Mouse (Mus musculus): ENCODE results near the gene Fam57a. TPM values are rescaled to one million over a fixed set of nuclear protein-coding genes. Genes with fewer than 3 reads are reported as not detected.

Gene Fam57a
- polyA plus RNA-seq, 1 experiment from 2014 or later, result 5.5 TPM

DNA sequence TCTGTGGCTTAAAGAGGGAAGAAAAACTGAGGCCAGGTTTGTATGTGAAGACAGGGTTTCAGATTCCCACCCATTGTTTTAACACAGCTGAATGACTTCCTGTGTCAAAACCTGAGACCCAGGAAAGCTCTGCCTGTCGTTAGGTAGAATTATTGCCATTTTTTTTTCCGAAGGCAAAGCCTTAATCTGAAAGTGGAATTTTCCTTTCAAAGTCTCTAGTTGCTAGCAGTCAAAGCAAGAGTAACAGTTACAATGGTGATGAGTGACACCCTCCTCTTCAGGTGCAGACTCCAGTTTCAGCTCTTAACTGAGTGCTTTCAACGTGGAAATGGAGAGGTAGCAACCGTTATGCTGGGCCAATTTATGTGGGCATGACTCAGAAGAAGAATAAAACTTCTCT is 28.5 kb upstream of the Fam57a start:
- H3K27me3 ChIP-seq (ENCODE audit: control insufficient read depth, insufficient read depth, low read depth, low read length), result no peaks in the 10 kb centered on the region
- H3K4me2 ChIP-seq (ENCODE audit: low read depth, low read length), result no peak overlapping the region
- H3K9ac ChIP-seq (ENCODE audit: low read depth, low read length), result no peak overlapping the region
- WGBS (ENCODE audit: insufficient replicate concordance), result 49% methylated on average over 4 of the region's 4 CpGs
- H3K4me3 ChIP-seq (ENCODE audit: low read depth, low read length), result no peak overlapping the region
- no peaks in the 10 kb centered on the region for H3K36me3 ChIP-seq (ENCODE audit: control insufficient read depth, insufficient read depth)
- no peaks in the 10 kb centered on the region for H3K4me1 ChIP-seq (ENCODE audit: control insufficient read depth, low read depth, low read length)
- H3K9me3 ChIP-seq (replicated peaks; ENCODE audit: control insufficient read depth, low read length), result no peaks in the 10 kb centered on the region
- ATAC-seq (ENCODE audit: low read depth), result no peak
- H3K27ac ChIP-seq (ENCODE audit: low read length), result no peak overlapping the region

DNA sequence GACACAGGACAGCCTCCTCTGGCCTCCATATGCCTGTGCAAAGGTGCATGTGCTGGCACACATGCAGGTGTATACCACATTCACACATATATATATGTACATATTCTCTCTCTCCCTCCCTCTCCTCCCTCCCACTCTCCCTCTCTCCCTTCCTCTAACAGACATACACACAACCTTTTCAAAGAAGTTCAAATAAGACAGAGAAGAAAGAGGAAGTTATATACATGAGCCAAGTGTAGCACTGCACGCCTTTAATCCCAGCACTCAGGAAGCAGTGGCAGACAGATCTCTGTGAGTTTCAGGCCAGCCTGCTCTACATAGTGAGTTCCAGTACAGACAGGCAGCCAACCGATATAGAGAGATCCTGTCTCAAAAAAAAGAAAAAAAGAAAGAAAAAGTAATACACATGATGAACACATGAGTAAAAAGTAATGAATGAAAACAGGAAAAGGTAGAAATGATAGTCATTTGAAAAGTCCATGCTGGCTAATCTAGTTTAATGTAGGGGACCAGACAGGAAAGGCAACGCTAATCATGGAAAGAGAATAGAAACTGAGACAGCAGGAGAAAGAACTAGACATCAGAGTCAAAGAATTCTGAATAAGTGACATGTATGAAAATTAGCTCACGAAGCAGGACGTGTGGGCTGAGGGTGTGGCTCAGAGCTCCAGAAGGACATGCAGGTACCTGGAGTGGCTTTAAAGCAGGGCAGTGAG is 26.1 kb upstream of the Fam57a start:
- H3K27me3 ChIP-seq (ENCODE audit: control insufficient read depth, insufficient read depth, low read depth, low read length), result no peaks in the 10 kb centered on the region
- no peaks in the 10 kb centered on the region for H3K9me3 ChIP-seq (replicated peaks; ENCODE audit: control insufficient read depth, low read length)
- no peak overlapping the region for H3K27ac ChIP-seq (ENCODE audit: low read length)
- no peaks in the 10 kb centered on the region for H3K36me3 ChIP-seq (ENCODE audit: control insufficient read depth, insufficient read depth)
- H3K4me2 ChIP-seq (ENCODE audit: low read depth, low read length), result no peak overlapping the region
- WGBS (ENCODE audit: insufficient replicate concordance), result 53% methylated on average over 5 of the region's 5 CpGs
- H3K4me3 ChIP-seq (ENCODE audit: low read depth, low read length), result no peak overlapping the region
- no peaks in the 10 kb centered on the region for H3K4me1 ChIP-seq (ENCODE audit: control insufficient read depth, low read depth, low read length)
- ATAC-seq (ENCODE audit: low read depth), result no peak
- no peak overlapping the region for H3K9ac ChIP-seq (ENCODE audit: low read depth, low read length)

DNA sequence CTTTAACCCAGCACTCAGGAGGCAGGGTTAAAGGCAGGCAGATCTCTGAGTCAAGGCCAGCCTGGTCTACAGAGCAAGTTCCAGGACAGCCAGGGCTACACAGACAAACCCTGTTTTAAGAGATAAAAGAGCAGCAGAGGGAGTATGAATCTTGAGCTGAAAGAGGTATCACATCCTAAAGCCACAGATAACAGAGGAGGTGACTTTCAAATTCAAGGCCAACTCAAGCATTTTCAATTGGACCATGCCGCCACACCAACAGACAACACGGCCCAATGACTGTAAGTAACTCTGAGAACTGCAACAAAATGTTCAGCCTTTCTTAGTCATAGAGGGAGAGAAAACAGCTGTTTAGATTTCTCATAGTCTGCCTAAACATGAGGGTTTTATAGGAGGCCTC is 25.3 kb upstream of the Fam57a start:
- no peaks in the 10 kb centered on the region for H3K9me3 ChIP-seq (replicated peaks; ENCODE audit: control insufficient read depth, low read length)
- no peak overlapping the region for H3K4me2 ChIP-seq (ENCODE audit: low read depth, low read length)
- no peak overlapping the region for H3K27ac ChIP-seq (ENCODE audit: low read length)
- no peaks in the 10 kb centered on the region for H3K36me3 ChIP-seq (ENCODE audit: control insufficient read depth, insufficient read depth)
- H3K4me3 ChIP-seq (ENCODE audit: low read depth, low read length), result no peak overlapping the region
- ATAC-seq (ENCODE audit: low read depth), result no peak
- WGBS (ENCODE audit: insufficient replicate concordance), result 74% methylated on average over 2 of the region's 2 CpGs
- H3K27me3 ChIP-seq (ENCODE audit: control insufficient read depth, insufficient read depth, low read depth, low read length), result no peaks in the 10 kb centered on the region
- H3K9ac ChIP-seq (ENCODE audit: low read depth, low read length), result no peak overlapping the region
- no peaks in the 10 kb centered on the region for H3K4me1 ChIP-seq (ENCODE audit: control insufficient read depth, low read depth, low read length)

DNA sequence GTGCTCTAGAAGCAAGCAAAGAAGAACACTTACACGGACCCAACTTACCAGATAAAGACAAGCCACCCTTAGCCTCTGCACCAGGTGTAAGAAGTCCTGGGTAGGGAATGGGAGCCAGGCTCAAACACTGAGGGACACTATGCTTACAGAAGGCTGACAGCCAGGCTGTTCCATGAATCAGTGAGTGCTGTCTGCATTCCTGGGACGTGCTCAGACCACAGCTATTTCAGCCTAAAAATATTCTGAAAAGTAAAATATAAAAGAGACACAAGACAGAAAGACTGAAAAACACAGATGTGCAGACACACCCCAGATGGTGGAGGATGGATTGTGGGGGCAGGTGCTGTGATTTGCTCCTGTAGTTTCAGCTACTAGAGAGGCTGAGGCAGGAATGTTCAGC is 24.6 kb upstream of the Fam57a start:
- ATAC-seq (ENCODE audit: low read depth), result no peak
- 63% methylated on average over 2 of the region's 2 CpGs for WGBS (ENCODE audit: insufficient replicate concordance)

DNA sequence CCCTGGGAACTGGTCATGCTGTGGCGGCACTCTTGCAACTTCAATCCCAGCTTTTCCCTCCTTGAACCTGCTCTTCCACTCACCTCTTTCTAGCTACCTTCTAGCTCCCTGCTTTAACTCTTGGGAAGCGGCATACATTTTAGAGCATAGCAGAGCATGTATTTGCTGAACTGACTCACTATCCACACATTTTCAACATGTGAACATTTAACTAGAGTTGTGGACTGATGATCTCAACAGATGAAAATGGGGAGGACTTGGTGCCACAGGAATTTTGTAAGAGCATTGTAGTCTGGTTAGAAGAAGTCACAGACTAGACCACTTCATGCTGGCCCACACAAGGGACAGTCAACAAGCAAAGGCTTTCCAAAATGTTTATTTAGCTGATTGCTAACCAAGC is 21.1 kb upstream of the Fam57a start:
- Histone ChIP-seq H3K4me1 (ENCODE audit: control insufficient read depth, low read depth, low read length) (no peaks in the 10 kb centered on the region), H3K27ac (ENCODE audit: low read length) (no peak overlapping the region), H3K27me3 (ENCODE audit: control insufficient read depth, insufficient read depth, low read depth, low read length) (no peaks in the 10 kb centered on the region), H3K9me3 (replicated peaks; ENCODE audit: control insufficient read depth, low read length) (no peaks in the 10 kb centered on the region), H3K4me2 (ENCODE audit: low read depth, low read length) (no peak overlapping the region), H3K4me3 (ENCODE audit: low read depth, low read length) (no peak overlapping the region), H3K36me3 (ENCODE audit: control insufficient read depth, insufficient read depth) (no peaks in the 10 kb centered on the region; the same call in 1 of the 2 replicates), H3K9ac (ENCODE audit: low read depth, low read length) (no peak overlapping the region)
- ATAC-seq (ENCODE audit: low read depth), result no peak
- 75% methylated on average over 2 of the region's 2 CpGs for WGBS (ENCODE audit: insufficient replicate concordance)

More for the DNA sequence above, 24.6 kb upstream of the Fam57a start:
- H3K4me2 ChIP-seq (ENCODE audit: low read depth, low read length), result no peak overlapping the region
- no peak overlapping the region for H3K4me3 ChIP-seq (ENCODE audit: low read depth, low read length)
- no peaks in the 10 kb centered on the region for H3K36me3 ChIP-seq (ENCODE audit: control insufficient read depth, insufficient read depth)
- no peaks in the 10 kb centered on the region for H3K9me3 ChIP-seq (replicated peaks; ENCODE audit: control insufficient read depth, low read length)
- H3K4me1 ChIP-seq (ENCODE audit: control insufficient read depth, low read depth, low read length), result no peaks in the 10 kb centered on the region
- no peaks in the 10 kb centered on the region for H3K27me3 ChIP-seq (ENCODE audit: control insufficient read depth, insufficient read depth, low read depth, low read length)
- no peak overlapping the region for H3K27ac ChIP-seq (ENCODE audit: low read length)
- no peak overlapping the region for H3K9ac ChIP-seq (ENCODE audit: low read depth, low read length)

DNA sequence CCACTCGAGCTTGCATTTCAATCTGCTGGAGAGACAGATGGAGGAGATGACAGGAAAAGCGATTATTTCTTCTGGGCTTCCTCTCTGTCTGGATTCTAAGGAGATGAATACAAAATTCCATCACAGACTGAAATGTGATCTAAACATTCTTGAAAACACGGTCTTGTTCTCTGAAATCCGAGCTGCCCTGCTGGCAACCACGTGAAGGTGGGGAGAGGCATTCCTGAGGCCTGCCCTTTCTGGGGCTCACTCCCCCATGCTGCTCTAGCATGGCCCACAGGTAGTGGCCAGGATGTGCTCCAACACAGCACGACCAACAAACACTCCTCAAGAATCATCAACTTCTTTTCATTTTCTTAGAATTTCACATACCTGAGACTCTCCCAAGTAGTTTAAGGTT is 19.2 kb upstream of the Fam57a start:
- Histone ChIP-seq H3K4me3 (ENCODE audit: low read depth, low read length) (no peak overlapping the region), H3K36me3 (ENCODE audit: control insufficient read depth, insufficient read depth) (no peaks in the 10 kb centered on the region; the same call in none of the 2 replicates), H3K9me3 (replicated peaks; ENCODE audit: control insufficient read depth, low read length) (no peaks in the 10 kb centered on the region), H3K27ac (ENCODE audit: low read length) (no peak overlapping the region), H3K4me2 (ENCODE audit: low read depth, low read length) (no peak overlapping the region), H3K9ac (ENCODE audit: low read depth, low read length) (no peak overlapping the region), H3K4me1 (ENCODE audit: control insufficient read depth, low read depth, low read length) (no peaks in the 10 kb centered on the region), H3K27me3 (ENCODE audit: control insufficient read depth, insufficient read depth, low read depth, low read length) (no peaks in the 10 kb centered on the region)
- WGBS (ENCODE audit: insufficient replicate concordance), result 56% methylated on average over 6 of the region's 6 CpGs
- no peak for ATAC-seq (ENCODE audit: low read depth)

DNA sequence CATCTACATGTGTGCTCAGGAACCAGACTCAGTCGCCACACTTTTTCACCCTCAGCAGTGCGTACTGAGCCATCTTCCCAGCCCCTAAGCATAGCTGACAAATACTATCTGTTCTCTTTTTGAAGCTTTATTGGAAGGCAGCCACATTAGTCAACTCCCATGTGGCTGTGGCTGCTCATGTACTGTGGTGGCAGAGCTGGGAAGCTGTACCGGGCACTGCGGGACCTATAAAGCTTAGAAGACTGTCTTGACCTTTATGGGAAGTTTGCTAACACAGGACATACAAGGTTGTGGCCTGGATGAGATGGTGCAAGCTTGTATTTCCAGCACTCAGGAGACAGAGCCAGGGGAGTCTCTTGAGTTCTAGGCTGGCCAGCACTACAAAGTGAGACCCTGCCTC is 12.8 kb upstream of the Fam57a start:
- no peaks in the 10 kb centered on the region for H3K9me3 ChIP-seq (replicated peaks; ENCODE audit: control insufficient read depth, low read length)
- H3K36me3 ChIP-seq (ENCODE audit: control insufficient read depth, insufficient read depth), result no peaks in the 10 kb centered on the region; the same call in none of the 2 replicates
- WGBS (ENCODE audit: insufficient replicate concordance), result 83% methylated on average over 4 of the region's 4 CpGs
- H3K4me3 ChIP-seq (ENCODE audit: low read depth, low read length), result no peak overlapping the region
- no peak overlapping the region for H3K9ac ChIP-seq (ENCODE audit: low read depth, low read length)
- H3K27ac ChIP-seq (ENCODE audit: low read length), result no peak overlapping the region
- peaks cover 3% of the 10 kb centered on the region for H3K4me1 ChIP-seq (ENCODE audit: control insufficient read depth, low read depth, low read length)
- H3K27me3 ChIP-seq (ENCODE audit: control insufficient read depth, insufficient read depth, low read depth, low read length), result no peaks in the 10 kb centered on the region
- no peak overlapping the region for H3K4me2 ChIP-seq (ENCODE audit: low read depth, low read length)
- ATAC-seq (ENCODE audit: low read depth), result no peak

DNA sequence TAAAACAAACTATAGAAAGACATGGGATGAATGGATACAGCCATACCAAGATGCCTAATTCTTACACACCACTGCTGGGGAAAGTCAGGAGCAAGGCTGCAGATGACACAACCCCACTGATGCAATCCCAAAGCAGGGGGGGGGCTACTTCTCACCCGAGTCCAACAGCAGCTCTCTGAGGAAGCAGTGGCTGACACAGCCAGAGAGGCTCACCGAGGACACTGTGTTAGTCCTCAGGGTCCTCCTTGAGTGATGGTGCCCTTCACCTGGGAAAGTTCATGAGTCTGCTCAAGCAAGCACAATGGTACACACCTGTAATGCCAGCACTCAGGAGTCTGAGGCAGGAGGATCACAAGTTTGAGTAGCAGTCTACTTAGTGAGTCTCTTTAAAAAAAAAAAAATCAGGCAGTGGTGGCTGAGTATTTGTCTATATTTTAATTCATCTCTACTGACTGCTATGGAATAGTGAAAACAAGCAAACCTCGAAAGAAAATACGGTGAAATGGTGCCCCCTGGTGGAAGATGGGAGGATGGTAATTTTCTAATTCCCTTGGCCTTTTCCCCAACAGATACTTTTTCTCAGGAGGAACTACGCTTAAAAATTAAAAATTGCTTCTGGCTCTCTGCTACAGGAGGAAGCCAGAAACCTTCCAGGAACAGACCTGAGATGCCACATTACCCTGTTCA is 12.2 kb upstream of the Fam57a start:
- H3K27ac ChIP-seq (ENCODE audit: low read length), result no peak overlapping the region
- no peak for ATAC-seq (ENCODE audit: low read depth)
- no peak overlapping the region for H3K4me3 ChIP-seq (ENCODE audit: low read depth, low read length)
- peaks cover 3% of the 10 kb centered on the region for H3K4me1 ChIP-seq (ENCODE audit: control insufficient read depth, low read depth, low read length)
- H3K36me3 ChIP-seq (ENCODE audit: control insufficient read depth, insufficient read depth), result no peaks in the 10 kb centered on the region; the same call in none of the 2 replicates
- no peaks in the 10 kb centered on the region for H3K27me3 ChIP-seq (ENCODE audit: control insufficient read depth, insufficient read depth, low read depth, low read length)
- 16% methylated on average over 5 of the region's 5 CpGs for WGBS (ENCODE audit: insufficient replicate concordance)
- H3K9ac ChIP-seq (ENCODE audit: low read depth, low read length), result no peak overlapping the region
- no peaks in the 10 kb centered on the region for H3K9me3 ChIP-seq (replicated peaks; ENCODE audit: control insufficient read depth, low read length)
- no peak overlapping the region for H3K4me2 ChIP-seq (ENCODE audit: low read depth, low read length)

DNA sequence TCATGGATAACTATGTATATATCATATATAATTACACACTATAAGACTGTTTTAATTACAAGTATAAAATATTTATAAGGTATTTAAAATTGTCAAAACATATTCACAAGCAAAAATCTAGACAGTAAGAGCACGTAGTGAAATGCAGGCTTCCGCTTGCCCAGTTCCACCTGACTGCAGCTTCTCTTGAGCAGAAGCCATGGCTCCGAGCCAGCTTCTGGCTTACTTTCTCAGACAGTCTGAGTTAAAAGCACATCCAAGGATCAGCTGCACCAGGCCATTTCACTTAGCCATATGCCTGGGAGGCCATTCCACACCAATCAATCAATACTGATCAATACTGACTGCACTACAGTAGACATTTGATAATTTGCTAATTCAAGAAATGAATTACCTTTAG is 10.5 kb upstream of the Fam57a start:
- H3K9ac ChIP-seq (ENCODE audit: low read depth, low read length), result no peak overlapping the region

More for the DNA sequence above, 10.5 kb upstream of the Fam57a start:
- Histone ChIP-seq H3K27ac (ENCODE audit: low read length) (no peak overlapping the region), H3K4me3 (ENCODE audit: low read depth, low read length) (no peak overlapping the region), H3K36me3 (ENCODE audit: control insufficient read depth, insufficient read depth) (peaks cover 4% of the 10 kb centered on the region; the same call in 1 of the 2 replicates), H3K9me3 (replicated peaks; ENCODE audit: control insufficient read depth, low read length) (no peaks in the 10 kb centered on the region), H3K4me1 (ENCODE audit: control insufficient read depth, low read depth, low read length) (peaks cover 3% of the 10 kb centered on the region), H3K27me3 (ENCODE audit: control insufficient read depth, insufficient read depth, low read depth, low read length) (no peaks in the 10 kb centered on the region), H3K4me2 (ENCODE audit: low read depth, low read length) (no peak overlapping the region)
- ATAC-seq (ENCODE audit: low read depth), result no peak
- WGBS (ENCODE audit: insufficient replicate concordance), result 82% methylated on average over 3 of the region's 3 CpGs

All from liver, embryonic 16.5 days (tissue).